Mouse (Mus musculus): ENCODE measurements at regions not wholly inside any gene's neighbourhood (a gene's known extent, or its start where the extent isn't known, plus 50 kb on each side); places are given as distances from the start of the nearest gene placed in this dataset.
"Not testable (repeated sequence)": the region's sequence is repeated elsewhere in the genome, so short reads cannot be mapped to it uniquely, and the experiment has no call there.

DNA sequence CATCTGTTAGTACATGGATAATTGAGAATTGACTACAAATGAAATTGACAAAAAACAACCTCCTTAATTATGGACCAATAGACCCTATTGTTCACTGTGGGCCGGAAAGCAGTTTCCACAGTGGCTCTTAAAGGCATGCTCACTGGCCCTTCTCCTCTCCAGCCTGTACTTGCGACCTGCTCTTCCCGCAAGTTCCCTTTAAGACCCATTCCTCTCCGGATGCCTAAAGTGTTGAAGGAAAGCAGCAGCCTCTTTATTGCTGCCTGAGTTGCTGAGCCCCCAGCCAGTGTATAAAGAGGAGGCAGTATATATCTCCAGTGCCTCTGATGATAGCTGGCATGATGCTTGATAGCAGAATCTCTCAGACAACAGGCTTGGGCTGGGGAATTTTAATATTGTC is 195.2 kb downstream of the Trim29 start:
- intact Hi-C loops (cut with DNase I), result no loop called here
- DNase-seq (ENCODE audit: low spot score), result no peak

- intact Hi-C loops (cut with DNase I), result no loop called here
- no peak for DNase-seq (ENCODE audit: low spot score)
These were observed 195.6 kb downstream of the Trim29 start for GRCm38 (mm10) chr9:43506276-43506675.

GRCm38 (mm10) chr9:43512806-43513205 is 202.2 kb downstream of the Trim29 start:
- DNase-seq (ENCODE audit: low spot score), result no peak
- intact Hi-C loops (cut with DNase I), result no loop called here

GRCm38 (mm10) chr9:43514731-43515458 is 204.2 kb downstream of the Trim29 start:
- no peak for DNase-seq (ENCODE audit: low spot score)
- intact Hi-C loops (cut with DNase I), result no loop called here

- intact Hi-C loops (cut with DNase I), result no loop called here
- no peak for DNase-seq (ENCODE audit: low spot score)
These were observed 210.3 kb downstream of the Trim29 start for GRCm38 (mm10) chr9:43520931-43521330.

DNA sequence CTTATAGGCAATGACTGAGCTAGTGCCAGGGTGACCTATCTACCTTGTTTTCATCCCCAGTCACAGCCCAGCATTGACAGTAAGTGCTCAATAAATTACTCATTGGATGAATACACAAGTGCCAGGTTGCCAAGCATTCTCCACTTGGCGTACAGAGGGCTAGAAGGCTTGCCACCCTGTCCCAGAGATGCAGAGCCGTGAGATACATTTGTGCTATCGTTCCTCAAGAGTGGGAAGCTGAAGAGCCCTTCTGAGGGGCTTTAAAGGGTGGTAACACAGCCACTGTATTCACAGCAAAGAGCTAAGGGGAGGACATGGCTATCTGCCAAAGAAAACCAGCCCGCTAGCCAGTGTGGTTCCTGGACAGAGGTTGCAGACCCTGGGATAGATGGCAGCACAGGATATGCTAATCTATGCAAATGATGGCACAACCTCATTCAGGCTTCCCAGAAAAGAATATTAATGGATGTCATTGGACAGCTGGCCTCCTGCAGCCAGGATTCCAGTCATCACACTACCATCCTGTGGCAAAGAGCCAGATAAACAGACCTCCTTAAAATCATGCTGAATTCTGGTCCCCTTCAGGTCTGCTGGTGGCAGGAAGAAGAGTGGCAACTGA is 214.4 kb downstream of the Trim29 start:
- intact Hi-C loops (cut with DNase I), result no loop called here
- no peak for DNase-seq (ENCODE audit: low spot score)

GRCm38 (mm10) chr9:43532187-43532586 is 211.6 kb upstream of the Nectin1 start:
- no peak for DNase-seq (ENCODE audit: low spot score)
- intact Hi-C loops (cut with DNase I), result no loop called here

GRCm38 (mm10) chr9:43535967-43536366 is 207.8 kb upstream of the Nectin1 start:
- intact Hi-C loops (cut with DNase I), result no loop called here
- no peak for DNase-seq (ENCODE audit: low spot score)

- DNase-seq (ENCODE audit: low spot score), result no peak
- intact Hi-C loops (cut with DNase I), result no loop called here
These were observed 206.7 kb upstream of the Nectin1 start for GRCm38 (mm10) chr9:43537121-43537520.

DNA sequence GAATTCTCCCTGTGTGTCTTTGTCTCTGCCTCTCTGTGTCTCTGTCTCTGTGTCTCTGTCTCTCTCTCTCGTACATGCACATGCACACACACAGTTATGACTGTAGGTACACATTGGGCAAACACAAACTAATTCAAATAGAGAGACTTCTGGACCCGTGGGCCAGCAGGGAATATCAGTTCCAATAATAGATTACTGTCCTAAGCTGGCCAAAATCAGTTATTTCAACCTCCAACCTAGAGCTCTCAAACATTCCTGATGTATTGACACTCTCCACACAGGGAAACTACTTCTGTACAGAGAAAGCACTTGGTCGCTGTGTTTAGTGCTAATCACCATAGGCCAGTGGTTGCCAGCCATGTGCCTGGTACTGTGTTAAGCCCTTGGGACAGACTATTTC is 203.7 kb upstream of the Nectin1 start:
- intact Hi-C loops (cut with DNase I), result no loop called here
- no peak for DNase-seq (ENCODE audit: low spot score)

GRCm38 (mm10) chr9:43541234-43541633 is 202.6 kb upstream of the Nectin1 start:
- DNase-seq (ENCODE audit: low spot score), result no peak
- intact Hi-C loops (cut with DNase I), result no loop called here

GRCm38 (mm10) chr9:43542077-43542654 is 201.6 kb upstream of the Nectin1 start:
- no peak for DNase-seq (ENCODE audit: low spot score)

DNA sequence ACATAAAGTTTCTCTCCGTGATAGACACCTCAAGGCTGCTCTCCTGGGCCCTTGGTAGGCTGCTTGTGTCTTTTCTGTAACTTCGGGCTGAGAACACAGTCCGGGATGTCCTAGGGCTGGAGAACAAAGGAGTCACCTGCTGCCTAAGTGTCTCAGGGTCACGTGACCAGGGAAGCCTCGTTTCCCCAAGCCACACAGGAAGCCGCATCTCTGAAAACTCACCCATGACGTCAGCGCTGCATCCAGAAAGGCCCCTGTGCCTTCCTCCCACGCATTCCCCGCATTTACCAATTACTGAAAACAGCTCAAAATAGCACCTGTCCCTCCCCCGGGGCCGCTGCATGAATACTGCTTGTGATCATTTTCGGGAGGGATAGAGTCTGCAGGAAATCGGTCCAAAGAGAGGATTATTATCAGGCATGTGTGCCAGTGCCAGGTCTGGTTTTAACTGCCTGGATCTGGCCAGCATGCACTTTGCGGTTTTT is 198.7 kb upstream of the Nectin1 start:
- peak; percentile 7 for DNase-seq (ENCODE audit: low spot score)
- intact Hi-C loops (cut with DNase I), result no loop called here

More at GRCm38 (mm10) chr9:43542077-43542654, 201.6 kb upstream of the Nectin1 start:
- intact Hi-C loops (cut with DNase I), result no loop called here

GRCm38 (mm10) chr9:43548883-43549282 is 194.9 kb upstream of the Nectin1 start:
- intact Hi-C loops (cut with DNase I), result no loop called here
- DNase-seq (ENCODE audit: low spot score), result no peak

DNA sequence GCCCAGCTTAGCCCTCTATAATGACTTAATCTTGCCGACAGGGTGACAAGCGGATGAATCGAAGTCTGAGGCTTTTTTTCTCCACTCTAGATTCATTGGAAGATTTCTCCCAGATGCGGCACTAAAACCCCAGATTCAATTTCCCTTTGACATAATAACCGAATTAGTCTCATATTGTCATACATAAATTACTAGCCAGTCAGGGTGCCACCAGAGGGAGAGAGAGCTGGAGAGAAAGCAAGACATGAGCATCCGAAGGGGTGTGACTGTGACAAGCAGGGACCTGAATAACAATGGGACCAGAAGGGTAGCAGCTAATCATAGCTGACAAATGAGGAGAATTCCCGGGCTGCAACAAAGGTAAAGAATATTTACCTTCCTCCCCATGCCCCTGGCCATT is 194.5 kb upstream of the Nectin1 start:
- DNase-seq (ENCODE audit: low spot score), result no peak
- intact Hi-C loops (cut with DNase I), result no loop called here

DNA sequence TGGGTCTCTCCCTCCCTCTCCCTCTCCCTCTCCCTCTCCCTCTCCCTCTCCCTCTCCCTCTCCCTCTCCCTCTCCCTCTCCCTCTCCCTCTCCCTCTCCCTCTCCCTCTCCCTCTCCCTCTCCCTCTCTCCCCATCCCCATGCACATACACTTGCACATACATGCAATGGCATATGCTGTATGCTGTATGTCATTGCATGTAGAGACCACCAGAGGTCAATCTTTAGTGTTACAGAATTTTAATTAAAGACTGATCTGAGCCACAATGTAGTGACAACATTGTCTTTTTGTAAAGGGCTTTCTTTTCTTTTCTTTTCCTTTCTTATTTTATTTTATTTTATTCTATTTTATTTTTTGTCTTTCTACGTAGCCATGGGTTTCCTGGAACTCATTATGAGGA is 191.0 kb upstream of the Nectin1 start:
- DNase-seq (ENCODE audit: low spot score); intact Hi-C loops (cut with DNase I): not testable (repeated sequence)

DNA sequence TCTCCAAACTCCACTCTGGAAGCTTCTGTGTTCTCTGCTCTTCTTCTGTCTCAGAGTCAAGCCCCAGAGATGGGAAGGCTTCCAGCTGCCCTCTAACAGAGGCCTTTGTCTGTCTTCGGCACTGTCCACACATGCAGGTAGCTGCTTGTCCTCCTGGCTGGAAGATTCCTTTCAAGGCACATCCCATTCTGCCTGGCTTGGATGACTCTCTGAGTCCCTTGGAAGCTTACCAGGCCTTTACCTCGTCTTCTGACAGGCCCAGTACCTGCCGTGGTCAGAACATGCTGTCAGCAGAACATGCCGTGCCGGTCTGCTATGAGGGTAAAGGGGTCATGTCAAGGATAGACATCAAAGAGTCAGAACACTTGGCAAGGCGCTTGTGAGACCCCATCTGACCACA is 181.8 kb upstream of the Nectin1 start:
- no peak for DNase-seq (ENCODE audit: low spot score)
- intact Hi-C loops (cut with DNase I), result no loop called here

DNA sequence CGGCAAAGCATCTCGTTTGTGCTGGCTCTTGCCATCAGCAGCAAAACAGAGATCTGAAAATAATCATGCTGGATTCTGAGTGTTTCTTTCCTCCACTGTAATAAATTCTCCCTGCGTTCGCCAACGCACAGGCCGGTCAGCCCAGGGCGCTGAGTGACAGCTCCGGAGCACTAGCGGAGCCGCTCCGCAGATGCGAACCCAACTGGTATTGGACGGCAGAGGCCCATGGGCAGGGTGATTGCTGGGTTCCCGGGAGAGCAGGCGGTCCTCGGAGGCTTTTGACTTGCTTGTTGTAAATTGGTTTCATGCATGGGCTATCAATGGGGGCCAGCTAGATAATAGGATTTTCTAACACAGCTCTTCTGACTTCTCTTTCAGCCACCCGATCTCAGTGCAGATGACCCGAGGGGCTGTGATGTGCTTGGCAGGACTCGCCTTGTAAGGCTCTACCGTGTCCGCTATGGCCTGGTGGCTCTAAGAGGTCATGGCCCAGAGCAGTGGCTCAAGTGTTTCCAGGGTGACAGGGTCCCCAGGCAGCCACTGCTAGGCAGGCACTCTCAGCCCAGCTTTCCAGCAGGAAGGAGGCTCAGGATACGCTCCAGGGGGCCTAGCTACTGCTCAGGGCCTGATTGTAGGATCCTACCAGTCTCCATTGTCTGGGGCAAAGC is 179.4 kb upstream of the Nectin1 start:
- DNase-seq (ENCODE audit: low spot score), result no peak
- intact Hi-C loops (cut with DNase I), result no loop called here

DNA sequence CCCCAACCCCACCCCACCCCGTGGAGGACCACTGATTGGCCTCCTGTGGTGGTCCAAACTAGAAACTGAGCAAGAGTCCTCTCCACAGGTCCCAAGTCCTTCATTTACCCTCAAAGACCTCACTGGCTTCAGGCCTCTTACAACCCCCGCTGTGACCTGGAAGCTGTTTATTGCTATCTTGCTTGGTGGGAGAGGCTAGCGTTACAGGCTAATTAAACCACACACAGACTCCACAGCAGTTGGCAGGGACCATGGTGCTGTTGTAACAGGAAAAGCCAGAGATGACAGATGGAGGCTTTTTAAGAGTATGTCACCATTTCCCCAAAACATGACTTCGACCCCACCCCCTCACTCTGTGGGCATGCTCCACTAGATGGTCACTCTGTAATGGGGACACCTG is 174.9 kb upstream of the Nectin1 start:
- DNase-seq (ENCODE audit: low spot score), result no peak
- intact Hi-C loops (cut with DNase I), result no loop called here

DNA sequence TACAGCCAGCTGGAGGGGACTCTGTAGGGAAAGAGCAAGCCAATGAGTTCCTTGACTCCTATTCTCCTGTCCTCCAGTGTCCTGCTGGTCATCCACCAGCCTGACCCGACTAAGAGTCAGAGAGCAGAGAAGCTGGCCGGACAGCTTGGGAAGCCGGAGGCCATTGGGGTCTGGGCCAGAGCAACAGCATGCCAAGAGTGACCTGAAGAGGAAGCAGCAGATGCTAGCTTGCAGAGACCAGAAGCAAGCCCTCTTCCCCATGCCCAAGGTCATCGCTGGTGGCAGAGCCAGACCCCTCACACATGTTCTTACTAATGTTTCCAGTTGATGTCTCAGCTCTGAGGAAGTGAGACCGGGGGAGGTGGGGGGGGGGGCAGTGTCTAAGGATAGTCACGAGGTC is 172.7 kb upstream of the Nectin1 start:
- DNase-seq (ENCODE audit: low spot score), result no peak
- intact Hi-C loops (cut with DNase I), result no loop called here

- no peak for DNase-seq (ENCODE audit: low spot score)
- intact Hi-C loops (cut with DNase I), result no loop called here
These were observed 168.1 kb upstream of the Nectin1 start for GRCm38 (mm10) chr9:43575659-43576058.

All from heart, postnatal 25 days (tissue).